Mouse (Mus musculus): Measurements from ENCODE around the gene Pth2. TPM values are rescaled to one million over a fixed set of nuclear protein-coding genes. Genes with fewer than 3 reads are reported as not detected.
"Not testable (repeated sequence)": the region's sequence is repeated elsewhere in the genome, so short reads cannot be mapped to it uniquely, and the experiment has no call there.

Pth2 gene
- polyA plus RNA-seq, 2 experiments: not detected

- 56% methylated on average over 4 of the region's 4 CpGs for WGBS
- no peak overlapping the region for H3K27ac ChIP-seq (replicated peaks; ENCODE audit: low read depth, low read length)
- peaks cover 5% of the 10 kb centered on the region; the same call in 1 of the 2 replicates for H3K4me1 ChIP-seq (ENCODE audit: control insufficient read depth, insufficient read depth, low read length)
- no peak overlapping the region for H3K4me2 ChIP-seq (replicated peaks; ENCODE audit: low read depth, low read length, severe bottlenecking)
- DNase-seq (ENCODE audit: low spot score) (no peak), ATAC-seq (ENCODE audit: low FRiP score, low read depth) (no peak)
- no peaks in the 10 kb centered on the region for H3K27me3 ChIP-seq (ENCODE audit: control insufficient read depth, insufficient read depth, low read length)
- peaks cover 53% of the 10 kb centered on the region for H3K36me3 ChIP-seq (ENCODE audit: control insufficient read depth, insufficient read depth, low read length)
- no peak for TF ChIP-seq POLR2A (IDR thresholded peaks at IDR 0.05; ENCODE audit: borderline replicate concordance, extremely low read depth, insufficient read depth, insufficient read length)
- H3K9ac ChIP-seq (ENCODE audit: low read depth, low read length, severe bottlenecking): no peak overlapping the region
- H3K9me3 ChIP-seq (ENCODE audit: control insufficient read depth, low read length): no peaks in the 10 kb centered on the region
- H3K4me3 ChIP-seq (replicated peaks; ENCODE audit: low read length): no peak overlapping the region
Observed at GRCm38 (mm10) chr7:45148534-45149098, 32.2 kb upstream of the Pth2 start.

GRCm38 (mm10) chr7:45149545-45149944 is 31.2 kb upstream of the Pth2 start:
- Histone ChIP-seq H3K36me3 (ENCODE audit: control insufficient read depth, insufficient read depth, low read length) (peaks cover 44% of the 10 kb centered on the region), H3K4me2 (replicated peaks; ENCODE audit: low read depth, low read length, severe bottlenecking) (no peak overlapping the region), H3K4me3 (replicated peaks; ENCODE audit: low read length) (no peak overlapping the region), H3K27me3 (ENCODE audit: control insufficient read depth, insufficient read depth, low read length) (no peaks in the 10 kb centered on the region), H3K27ac (replicated peaks; ENCODE audit: low read depth, low read length) (no peak overlapping the region), H3K9me3 (ENCODE audit: control insufficient read depth, low read length) (no peaks in the 10 kb centered on the region), H3K9ac (ENCODE audit: low read depth, low read length, severe bottlenecking) (no peak overlapping the region), H3K4me1 (ENCODE audit: control insufficient read depth, insufficient read depth, low read length) (peaks cover 5% of the 10 kb centered on the region; the same call in 1 of the 2 replicates)
- WGBS: 83% methylated on average over 6 of the region's 6 CpGs
- DNase-seq (ENCODE audit: low spot score) (no peak), ATAC-seq (ENCODE audit: low FRiP score, low read depth) (no peak)
- no peak for TF ChIP-seq POLR2A (IDR thresholded peaks at IDR 0.05; ENCODE audit: borderline replicate concordance, extremely low read depth, insufficient read depth, insufficient read length)

GRCm38 (mm10) chr7:45150321-45150720 is 30.5 kb upstream of the Pth2 start:
- Histone ChIP-seq H3K9me3 (ENCODE audit: control insufficient read depth, low read length) (no peaks in the 10 kb centered on the region), H3K27ac (replicated peaks; ENCODE audit: low read depth, low read length) (no peak overlapping the region), H3K4me2 (replicated peaks; ENCODE audit: low read depth, low read length, severe bottlenecking) (no peak overlapping the region), H3K27me3 (ENCODE audit: control insufficient read depth, insufficient read depth, low read length) (no peaks in the 10 kb centered on the region), H3K4me3 (replicated peaks; ENCODE audit: low read length) (no peak overlapping the region), H3K4me1 (ENCODE audit: control insufficient read depth, insufficient read depth, low read length) (peaks cover 5% of the 10 kb centered on the region), H3K9ac (ENCODE audit: low read depth, low read length, severe bottlenecking) (no peak overlapping the region), H3K36me3 (ENCODE audit: control insufficient read depth, insufficient read depth, low read length) (peaks cover 36% of the 10 kb centered on the region)
- DNase-seq (ENCODE audit: low spot score): no peak
- no peak for TF ChIP-seq POLR2A (IDR thresholded peaks at IDR 0.05; ENCODE audit: borderline replicate concordance, extremely low read depth, insufficient read depth, insufficient read length)
- ATAC-seq (ENCODE audit: low FRiP score, low read depth): no peak
- 47% methylated on average over 4 of the region's 4 CpGs for WGBS

DNA sequence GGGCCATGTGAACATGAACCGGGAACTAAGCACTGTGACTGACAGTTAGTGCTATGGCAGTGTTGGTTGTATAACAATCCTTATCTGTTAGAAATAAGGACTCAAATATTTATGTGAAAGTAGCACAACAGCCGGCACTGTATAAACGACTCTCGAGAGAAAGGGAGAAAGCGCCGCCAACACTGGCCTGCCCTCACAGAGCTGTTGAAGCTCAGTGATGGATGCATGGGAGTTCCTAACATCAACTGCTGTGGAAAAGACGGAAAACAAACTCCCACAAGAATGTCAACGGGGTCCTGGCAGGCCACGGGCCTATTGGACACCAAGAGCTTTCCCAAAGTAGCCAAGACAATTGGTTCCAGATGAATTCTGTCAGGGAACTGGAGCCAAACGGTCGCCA is 29.5 kb upstream of the Pth2 start:
- 31% methylated on average over 11 of the region's 11 CpGs for WGBS
- TF ChIP-seq POLR2A (IDR thresholded peaks at IDR 0.05; ENCODE audit: borderline replicate concordance, extremely low read depth, insufficient read depth, insufficient read length): no peak

DNA sequence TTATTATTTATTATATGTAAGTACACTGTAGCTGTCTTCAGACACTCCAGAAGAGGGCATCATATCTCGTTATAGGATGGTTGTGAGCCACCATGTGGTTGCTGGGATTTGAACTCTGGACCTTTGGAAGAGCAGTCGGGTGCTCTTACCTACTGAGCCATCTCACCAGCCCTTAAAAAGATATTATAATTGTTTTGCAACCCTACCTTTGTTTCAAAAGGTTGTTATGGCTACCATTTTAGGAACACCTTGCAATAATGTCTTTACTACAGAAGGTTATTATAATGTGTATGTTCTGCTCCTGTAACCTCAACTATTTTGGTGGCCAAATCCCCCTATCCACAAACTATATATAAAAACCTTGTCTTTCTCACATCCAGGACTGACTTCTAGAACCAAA is 27.7 kb upstream of the Pth2 start:
- not testable (repeated sequence) for H3K9ac ChIP-seq (ENCODE audit: low read depth, low read length, severe bottlenecking); H3K4me3 ChIP-seq (replicated peaks; ENCODE audit: low read length); H3K27me3 ChIP-seq (ENCODE audit: control insufficient read depth, insufficient read depth, low read length); ATAC-seq (ENCODE audit: low FRiP score, low read depth); DNase-seq (ENCODE audit: low spot score); H3K4me1 ChIP-seq (ENCODE audit: control insufficient read depth, insufficient read depth, low read length); H3K9me3 ChIP-seq (ENCODE audit: control insufficient read depth, low read length)
- Histone ChIP-seq H3K27ac (replicated peaks; ENCODE audit: low read depth, low read length) (0 out of 2 replicates have a peak overlapping the region, but pooled peaks have one; percentile 95), H3K36me3 (ENCODE audit: control insufficient read depth, insufficient read depth, low read length) (peaks cover 14% of the 10 kb centered on the region; the same call in 1 of the 2 replicates), H3K4me2 (replicated peaks; ENCODE audit: low read depth, low read length, severe bottlenecking) (peak overlapping the region; percentile 61; the same call in 1 of the 2 replicates)
- WGBS: 87% methylated on average over 2 of the region's 2 CpGs

More for the DNA sequence above, 29.5 kb upstream of the Pth2 start:
- Histone ChIP-seq H3K4me1 (ENCODE audit: control insufficient read depth, insufficient read depth, low read length) (peaks cover 5% of the 10 kb centered on the region), H3K9ac (ENCODE audit: low read depth, low read length, severe bottlenecking) (0 out of 2 replicates have a peak overlapping the region, but pooled peaks have one; percentile 9), H3K9me3 (ENCODE audit: control insufficient read depth, low read length) (no peaks in the 10 kb centered on the region), H3K4me2 (replicated peaks; ENCODE audit: low read depth, low read length, severe bottlenecking) (no peak overlapping the region), H3K36me3 (ENCODE audit: control insufficient read depth, insufficient read depth, low read length) (peaks cover 27% of the 10 kb centered on the region), H3K4me3 (replicated peaks; ENCODE audit: low read length) (no peak overlapping the region), H3K27me3 (ENCODE audit: control insufficient read depth, insufficient read depth, low read length) (no peaks in the 10 kb centered on the region), H3K27ac (replicated peaks; ENCODE audit: low read depth, low read length) (no peak overlapping the region)
- ATAC-seq (ENCODE audit: low FRiP score, low read depth) (no peak), DNase-seq (ENCODE audit: low spot score) (no peak)

Data from limb, embryonic 14.5 days (tissue).